ENCODE assay signal across 14 mouse cellular contexts in genomic region chr7:105772331-105772730, GRCm38 (mm10). TPM values are rescaled to one million over a fixed set of nuclear protein-coding genes. Genes with fewer than 3 reads are reported as not detected.
"Had no signal": no experiment of that assay in that cellular context is flagged by ENCODE, and none has a peak within 500 bp of the region (broad histone marks: within the 10 kb centered on the region; RNA-seq: fewer than 3 reads in every experiment).

No protein-coding gene starts in this region.

- DNase-seq: heart, postnatal 10 days; heart, postnatal 14 days; heart, postnatal 4 days; kidney, adult 11 months; kidney, adult 18-20 months; kidney, adult 2 months; kidney, adult 8-10 months; kidney, adult 9 months; kidney, postnatal 14 days; kidney, postnatal 25 days; kidney, postnatal 4 days; layer of hippocampus, adult 9-11 months; layer of hippocampus, postnatal 36 days had no signal

RNA-seq across cellular contexts. Expression of gene Dchs1, which starts 15.1 kb away (rescaled TPM):
- total RNA-seq: hematopoietic stem cell, adult 5-6 weeks had no signal
